Mouse (Mus musculus) heart, postnatal 36 days (tissue): Measurements from ENCODE around the gene Gfra1. TPM values are rescaled to one million over a fixed set of nuclear protein-coding genes. Genes with fewer than 3 reads are reported as not detected.
A peak's percentile ranks its signal among the peaks of the same experiment; 100 is the strongest.

Experiments
- DNase-seq, 2 experiments: peaks; one replicate each; pipeline ENCODE4 v3.0.0; 2021 to 2022
- intact Hi-C: fragments of 180-260 bp; cut with DNase I; formaldehyde crosslinking; loops from one replicate; pipeline ENCODE4 v1.15.1; 2025
- total RNA-seq, 2 experiments: library from RNA; stranded (reverse); gene quantifications; 2 replicates each; pipeline ENCODE4 v1.2.3; 2021

Gene Gfra1
- total RNA-seq, 2 experiments from 2014 or later = 3.6 to 4.7 TPM

DNA sequence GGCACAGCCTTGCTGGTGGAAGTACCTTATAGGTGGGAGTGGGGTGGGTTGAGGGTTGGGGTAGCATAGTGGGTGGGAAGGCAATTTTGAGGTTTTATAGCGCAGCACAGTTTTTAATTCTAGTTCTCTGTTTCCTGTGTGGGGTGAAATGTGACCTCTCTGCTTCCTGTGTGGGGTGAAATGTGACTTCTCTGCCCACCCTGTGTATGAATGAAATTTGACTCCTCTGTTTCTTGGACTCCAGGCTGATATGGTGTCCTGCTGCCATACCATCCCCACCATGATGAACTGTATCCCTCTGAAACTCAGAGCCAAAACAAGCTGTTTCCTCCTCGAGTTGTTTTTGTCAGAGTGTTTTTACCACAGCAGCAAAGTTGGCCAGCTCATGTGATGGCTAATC, 264.8 kb downstream of the Gfra1 start:
- DNase-seq = no peak
- intact Hi-C loops = no loop called here

- DNase-seq = peak; percentile 4 to 6
- intact Hi-C loops = no loop called here
These were observed 269.2 kb downstream of the Gfra1 start for GRCm38 (mm10) chr19:58186558-58186957.

Other genes starting within 250 kb of the Gfra1 start
- not detected for gene Ccdc172, start 56.1 kb upstream of the Gfra1 start, total RNA-seq
- gene Pnlip, start 196.6 kb upstream of the Gfra1 start, total RNA-seq = not detected